Mouse (Mus musculus) heart, adult 2 months (tissue): ENCODE data around the gene Itga11.

ENCODE experiments used
- CTCF ChIP-seq: fragments of 200-600 bp; IDR thresholded peaks from 2 replicates; pipeline ENCODE4 v1.8.1; 2022; ENCODE audit warnings: antibody characterized with exemption, mild to moderate bottlenecking, moderate library complexity
- POLR2A ChIP-seq: fragments of 200-500 bp; IDR thresholded peaks from 2 replicates; pipeline ENCODE4 v1.6.1; 2011; ENCODE audit warnings: mild to moderate bottlenecking, low read depth, low read length, control low read depth; ENCODE audit not compliant: insufficient read depth

DNA sequence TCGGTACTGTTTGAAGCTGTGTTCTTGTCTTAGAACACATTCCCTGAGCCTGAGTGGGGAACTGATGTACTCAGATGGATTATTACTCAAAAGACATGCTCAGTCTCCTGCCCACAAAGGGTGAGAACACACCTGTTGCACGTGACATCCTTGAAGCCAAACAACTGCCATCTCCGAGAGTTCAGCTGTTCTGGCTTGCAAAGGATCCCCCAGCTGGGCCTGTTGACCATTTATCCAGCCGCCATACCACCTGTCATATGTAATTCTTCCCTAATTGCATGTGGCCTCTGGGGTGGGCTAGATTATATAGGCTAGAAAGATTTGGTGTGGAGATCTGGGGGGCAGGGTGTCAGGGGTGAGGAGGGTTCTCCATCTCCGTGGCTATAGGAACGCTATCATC is 143.2 kb downstream of the Itga11 start:
- no peak for TF ChIP-seq CTCF
- no peak for TF ChIP-seq POLR2A
